Mouse (Mus musculus) erythroid progenitor cell, adult 5-6 weeks (primary cell): ENCODE measurements around the gene Sptlc2. TPM values are rescaled to one million over a fixed set of nuclear protein-coding genes. Genes with fewer than 3 reads are reported as not detected.
"Not testable (repeated sequence)": the region's sequence is repeated elsewhere in the genome, so short reads cannot be mapped to it uniquely, and the experiment has no call there.

Experiments
- ATAC-seq: replicated peaks from 2 replicates; pipeline ENCODE4 v1.8.0; 2016; ENCODE audit warnings: moderate number of reproducible peaks, mild to moderate bottlenecking, moderate TSS enrichment, inconsistent platforms; ENCODE audit not compliant: poor library complexity, low FRiP score, severe bottlenecking
- total RNA-seq, 2 experiments: library from RNA; stranded (forward) in 1 of 2; stranded (reverse) in 1 of 2; fragments of 150-400 nt in 1 of 2; fragments of 186-747, 209-891 nt in 1 of 2; gene quantifications; 2 replicates each; pipeline versions ENCODE4 v1.2.3 to v1.2.4; 2015 to 2017; ENCODE audit warnings: low replicate concordance in 2 of 2

Sptlc2 gene
- total RNA-seq, 2 experiments from 2014 or later = 40.2 to 45.7 TPM

DNA sequence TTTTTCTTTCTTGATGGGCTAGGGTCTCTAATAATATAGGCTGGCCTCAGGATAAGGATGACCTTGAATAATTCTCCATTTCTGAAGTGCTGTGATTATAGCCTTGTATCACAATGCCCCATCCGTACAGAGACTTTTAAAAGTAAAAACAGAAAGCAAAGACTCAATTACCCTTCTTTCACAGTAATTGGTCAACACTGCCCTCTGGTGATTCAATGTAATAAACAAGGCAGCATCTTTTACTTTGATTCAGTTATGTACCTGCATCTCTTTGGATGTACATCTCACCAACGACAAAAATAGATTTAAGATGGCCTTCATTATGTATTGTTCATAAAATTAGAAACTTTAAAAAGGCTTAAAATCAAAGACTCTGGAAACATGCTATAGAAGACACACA, 53.3 kb downstream of the Sptlc2 start:
- no peak for ATAC-seq

DNA sequence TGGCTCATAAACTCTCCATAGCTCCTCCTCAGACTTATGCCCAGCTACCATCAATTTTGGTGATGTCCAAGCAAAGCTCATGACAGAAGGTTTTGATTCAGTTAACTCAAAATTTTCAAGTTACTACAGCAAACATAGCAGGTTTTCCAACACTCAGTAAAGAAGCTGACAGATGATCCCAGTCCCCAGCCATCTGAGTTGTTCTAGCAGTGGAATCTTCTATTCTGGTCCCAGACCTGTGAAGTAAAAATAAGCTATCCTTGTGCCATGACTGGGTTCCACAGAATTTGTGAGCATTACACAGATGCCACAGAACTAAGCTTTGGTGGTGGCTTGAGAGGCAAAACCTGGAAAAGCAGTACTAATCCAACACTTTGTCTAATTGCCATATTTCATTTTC, 54.4 kb downstream of the Sptlc2 start:
- no peak for ATAC-seq

DNA sequence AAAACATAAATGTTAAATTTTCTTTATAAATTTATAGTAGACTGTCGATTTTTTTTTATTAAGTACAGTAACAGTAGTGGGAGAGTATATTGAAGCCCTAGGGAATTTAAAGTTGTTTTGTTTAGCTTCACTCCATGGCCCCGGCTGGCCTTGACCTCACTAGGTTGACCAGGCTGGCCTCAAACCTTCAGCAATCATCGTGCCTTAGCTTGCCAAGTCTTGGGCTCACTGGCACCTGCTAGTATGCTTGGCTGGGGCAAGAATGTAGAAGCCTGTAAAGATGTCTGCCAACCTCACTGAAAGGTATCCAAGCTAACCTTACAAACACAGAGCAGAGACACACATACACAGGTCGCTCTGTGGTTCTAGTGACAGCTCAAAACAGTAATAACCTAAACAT, 55.6 kb downstream of the Sptlc2 start:
- no peak for ATAC-seq

DNA sequence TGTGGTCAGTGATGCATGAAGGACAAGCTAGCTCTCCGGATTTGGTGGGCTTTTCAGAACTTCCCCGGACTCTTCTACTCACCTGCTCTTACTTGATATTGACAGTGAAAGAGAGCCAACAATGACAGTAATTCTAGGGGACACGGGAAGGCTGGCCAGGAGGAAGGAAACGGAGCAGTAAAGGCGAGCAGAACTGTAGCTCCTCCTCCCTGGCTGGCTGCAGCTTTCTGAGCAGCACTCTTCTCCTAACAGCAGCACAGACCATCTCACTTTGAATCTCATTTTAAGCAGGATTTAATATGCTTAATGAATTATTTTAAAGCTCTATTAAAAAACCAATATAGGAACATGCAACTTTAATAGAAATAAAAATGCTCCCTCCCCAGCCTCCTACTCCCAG, 56.2 kb downstream of the Sptlc2 start:
- ATAC-seq = no peak

DNA sequence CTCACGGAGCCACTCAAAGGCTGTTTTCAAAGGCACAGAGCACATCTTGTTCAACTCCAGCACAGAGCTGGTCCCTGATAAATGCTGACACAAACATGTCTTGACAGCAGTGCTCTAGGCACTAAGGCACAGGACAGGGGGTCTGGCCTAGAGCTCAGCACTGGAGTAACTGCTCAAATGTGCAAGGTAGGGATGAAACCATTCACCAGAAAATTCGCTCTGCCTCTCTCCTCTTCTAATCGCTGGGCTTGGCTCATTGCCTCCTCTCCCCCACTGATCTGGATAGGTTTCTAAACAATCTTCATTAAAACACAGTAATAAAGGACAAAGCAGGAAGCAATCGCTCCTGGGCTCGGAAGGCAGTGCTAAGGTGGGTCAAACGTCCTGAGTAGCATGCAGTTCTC, 57.1 kb downstream of the Sptlc2 start:
- no peak for ATAC-seq

DNA sequence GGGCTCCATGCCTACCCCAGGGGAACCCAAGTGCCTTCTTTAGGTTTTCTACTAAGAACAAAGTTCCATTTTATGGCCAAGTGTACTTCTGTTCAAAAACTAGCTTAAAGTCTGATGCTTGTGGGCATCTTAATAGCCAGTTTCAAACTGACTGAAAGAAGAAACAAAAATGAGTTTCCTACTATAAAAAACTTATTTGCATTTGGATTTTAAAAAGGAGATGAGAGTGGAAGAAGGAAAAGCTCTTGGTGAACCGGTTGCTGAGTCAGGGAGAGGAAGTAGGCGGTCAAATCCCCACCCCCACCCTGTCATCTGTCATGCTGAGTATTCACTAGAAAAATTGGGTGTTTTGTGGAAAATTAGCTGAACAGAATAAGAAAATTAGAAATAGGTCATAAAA, 57.9 kb downstream of the Sptlc2 start:
- ATAC-seq = no peak

DNA sequence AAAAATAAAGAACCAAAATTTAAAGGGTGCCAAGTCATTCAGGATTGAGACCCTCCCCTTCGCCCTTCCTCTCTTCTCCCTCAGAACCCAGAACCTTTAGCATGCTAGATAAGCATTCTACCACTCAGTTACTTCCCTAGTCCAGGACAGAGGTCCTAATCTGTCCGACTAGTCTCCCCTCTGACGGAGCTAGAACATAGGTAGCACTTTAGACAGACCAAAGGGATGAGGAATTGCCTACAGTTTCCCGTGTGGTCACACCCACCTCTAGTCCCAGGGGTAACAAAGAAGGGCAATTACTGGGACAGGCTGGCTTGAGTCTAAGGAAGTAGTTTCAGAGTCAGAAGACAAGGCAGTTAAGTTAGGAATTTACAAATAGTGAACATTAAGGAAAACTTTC, 60.1 kb downstream of the Sptlc2 start:
- no peak for ATAC-seq

DNA sequence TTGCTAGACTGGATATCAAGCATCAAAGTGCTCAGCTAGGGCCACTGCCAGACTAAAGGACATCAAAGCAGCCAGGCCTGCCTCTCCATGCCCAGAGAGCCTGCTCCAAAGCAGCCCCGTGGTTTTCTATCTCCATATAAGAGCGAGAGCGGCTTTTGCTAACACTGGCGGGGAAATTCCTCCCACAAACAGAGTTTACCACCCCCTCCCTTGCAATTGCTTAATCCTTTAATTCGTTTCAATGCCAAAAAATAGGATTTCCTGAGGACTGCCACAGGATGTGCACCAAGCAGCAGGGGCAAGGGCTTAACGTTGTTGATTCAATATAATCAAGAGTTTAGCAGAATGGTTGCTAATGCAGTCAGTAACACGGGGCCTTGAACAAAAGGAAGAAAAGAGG, 60.5 kb downstream of the Sptlc2 start:
- no peak for ATAC-seq

DNA sequence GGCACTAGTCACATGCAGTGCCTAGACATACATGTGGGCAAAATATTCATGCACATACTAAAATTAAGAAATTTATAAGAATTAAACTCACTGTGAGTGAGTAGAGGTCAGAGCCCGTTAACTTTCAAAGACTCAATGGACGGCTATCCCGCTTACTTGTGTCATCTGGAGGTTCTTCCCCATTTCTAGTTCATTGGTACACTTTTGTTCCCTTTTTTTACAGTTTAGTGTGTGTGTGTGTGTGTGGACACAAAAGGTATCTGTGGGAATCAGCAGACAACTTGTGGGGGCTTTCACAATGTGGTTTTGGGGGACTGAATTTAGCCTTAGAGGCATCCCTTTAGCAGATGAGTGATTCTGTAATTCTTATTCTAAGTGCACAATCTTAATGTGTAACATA, 62.7 kb downstream of the Sptlc2 start:
- ATAC-seq = no peak

DNA sequence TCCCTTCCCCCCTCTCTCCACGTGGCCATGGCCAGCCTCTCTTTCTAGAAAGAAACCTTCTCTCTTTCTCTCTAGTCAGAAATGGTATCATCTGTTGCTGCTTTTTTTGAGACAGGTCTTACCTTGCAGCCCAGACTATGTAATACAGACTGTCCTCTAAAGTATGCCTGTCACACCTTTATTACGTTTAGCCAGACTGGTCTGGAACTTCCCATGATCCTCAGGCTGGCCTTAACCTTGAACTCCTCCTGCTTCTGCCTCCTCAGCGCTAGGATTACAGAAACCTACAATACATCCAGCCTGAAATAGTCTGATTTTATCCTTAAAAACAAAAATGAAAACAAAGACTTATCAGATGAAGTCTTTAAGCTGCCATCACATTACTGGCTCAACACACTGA, 68.9 kb downstream of the Sptlc2 start:
- no peak for ATAC-seq

DNA sequence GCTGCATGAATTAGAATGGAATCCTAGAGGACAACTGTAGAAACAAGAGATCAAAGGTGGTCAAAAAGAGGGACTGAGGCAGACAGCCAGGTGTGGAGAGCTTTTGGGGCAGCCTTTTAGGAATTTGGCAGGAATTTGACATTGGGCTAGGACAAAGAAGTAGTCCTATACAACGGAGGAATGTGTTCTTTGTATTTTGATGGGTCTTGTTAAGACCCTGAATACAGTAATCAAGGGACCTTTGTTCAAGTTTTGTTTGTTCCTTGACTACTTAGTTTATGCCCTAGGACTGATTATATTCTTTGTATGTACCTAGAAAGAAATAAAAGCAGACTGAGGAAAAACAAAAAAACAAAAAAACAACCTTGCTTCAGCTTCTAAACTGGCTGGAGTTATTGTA, 70.2 kb downstream of the Sptlc2 start:
- ATAC-seq = no peak

DNA sequence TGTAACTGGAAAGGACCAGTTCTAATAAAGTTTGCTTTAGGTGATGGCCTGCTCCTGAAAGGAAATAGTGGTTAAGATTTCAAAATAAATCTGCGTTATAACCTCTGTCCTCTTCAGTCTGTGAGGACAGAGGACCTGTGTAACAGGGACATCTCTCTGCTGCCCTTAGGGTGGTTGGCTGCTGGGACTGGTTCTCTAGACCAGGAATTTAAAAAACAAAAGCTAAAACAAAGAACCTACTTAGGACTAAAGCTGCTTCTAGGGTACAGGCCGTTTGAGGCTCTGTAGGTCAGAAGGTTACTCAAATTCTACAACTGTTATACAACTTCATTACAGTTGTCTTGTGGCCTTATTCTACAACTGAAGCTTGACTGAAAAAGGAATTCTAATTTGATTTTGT, 75.1 kb downstream of the Sptlc2 start:
- ATAC-seq = no peak

DNA sequence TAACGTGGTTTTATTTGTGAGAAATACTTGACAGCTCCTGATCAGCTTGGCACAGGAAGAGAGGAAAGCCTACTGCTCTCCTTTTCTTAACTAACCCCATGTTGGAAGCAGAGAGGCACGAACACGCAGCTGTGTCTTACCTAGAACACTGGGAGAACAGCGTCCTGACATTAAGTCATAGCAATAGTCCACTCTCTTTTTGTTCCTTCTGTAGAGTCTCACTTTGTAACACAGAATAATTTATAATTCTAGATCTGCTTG, 81.6 kb downstream of the Sptlc2 start:
- not testable (repeated sequence) for ATAC-seq

DNA sequence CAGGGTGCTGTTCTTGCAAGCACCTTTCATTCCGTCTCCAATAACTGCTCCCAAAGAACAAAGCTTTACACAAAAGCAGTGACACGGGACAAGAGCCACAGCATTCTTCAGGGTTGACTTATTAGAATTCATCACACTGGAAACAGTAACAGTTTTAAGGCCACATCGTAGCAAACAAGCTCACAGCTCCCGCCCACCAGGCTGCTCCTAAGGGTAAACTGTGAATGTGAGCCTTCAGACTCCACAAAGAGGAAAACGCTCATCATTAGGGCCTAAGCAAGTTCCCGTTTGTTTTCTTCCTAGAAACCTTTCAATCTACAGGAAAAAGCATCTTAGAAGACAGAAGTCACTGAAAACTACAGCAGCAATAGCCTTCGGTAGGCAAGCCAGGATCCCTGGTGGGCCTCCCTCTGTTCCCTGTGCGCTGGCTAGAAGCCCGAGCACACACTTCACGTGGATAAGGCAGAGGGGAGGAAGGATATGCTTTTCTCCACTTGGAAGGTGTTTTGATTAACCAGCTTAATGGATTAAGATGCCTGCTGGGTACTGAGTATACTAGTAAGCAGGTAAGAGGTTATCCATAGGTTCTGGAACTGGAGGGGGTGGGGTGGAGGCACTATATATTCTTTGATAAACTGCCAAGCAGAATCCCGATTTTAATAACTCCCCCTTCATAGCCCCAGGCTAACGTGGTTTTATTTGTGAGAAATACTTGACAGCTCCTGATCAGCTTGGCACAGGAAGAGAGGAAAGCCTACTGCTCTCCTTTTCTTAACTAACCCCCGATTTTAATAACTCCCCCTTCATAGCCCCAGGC, 82.2 kb downstream of the Sptlc2 start:
- no peak for ATAC-seq

DNA sequence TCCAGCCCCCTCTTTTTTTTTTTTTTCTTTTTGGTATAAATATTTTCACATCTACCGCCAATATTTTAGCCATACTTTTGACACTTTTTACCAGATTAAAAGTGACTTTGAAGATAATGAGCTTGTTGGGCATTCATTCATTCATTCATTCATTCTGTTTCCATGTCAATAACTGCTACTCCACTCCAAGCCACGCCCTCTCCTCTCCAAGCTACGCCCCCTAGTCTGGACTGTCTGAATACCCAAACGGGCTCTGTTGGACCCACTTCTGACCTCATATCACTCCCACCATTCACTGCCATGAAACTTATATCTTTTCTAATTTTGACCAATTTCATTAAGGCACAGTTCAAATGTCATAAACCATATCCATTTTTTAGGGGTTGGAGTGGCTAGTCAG, 87.0 kb downstream of the Sptlc2 start:
- no peak for ATAC-seq

DNA sequence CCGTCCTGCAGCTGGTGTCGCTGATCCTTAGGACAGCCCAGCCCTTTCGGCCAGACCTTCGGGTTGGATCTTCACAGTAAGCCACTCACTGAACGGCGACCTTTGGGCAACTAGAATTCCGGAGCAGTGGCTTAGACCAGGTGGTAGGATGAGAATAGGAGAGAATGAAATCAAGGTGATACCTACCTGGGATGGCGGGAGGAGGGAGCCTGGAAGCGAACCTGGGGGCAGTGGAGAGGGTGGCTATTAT, 87.8 kb downstream of the Sptlc2 start:
- no peak for ATAC-seq

DNA sequence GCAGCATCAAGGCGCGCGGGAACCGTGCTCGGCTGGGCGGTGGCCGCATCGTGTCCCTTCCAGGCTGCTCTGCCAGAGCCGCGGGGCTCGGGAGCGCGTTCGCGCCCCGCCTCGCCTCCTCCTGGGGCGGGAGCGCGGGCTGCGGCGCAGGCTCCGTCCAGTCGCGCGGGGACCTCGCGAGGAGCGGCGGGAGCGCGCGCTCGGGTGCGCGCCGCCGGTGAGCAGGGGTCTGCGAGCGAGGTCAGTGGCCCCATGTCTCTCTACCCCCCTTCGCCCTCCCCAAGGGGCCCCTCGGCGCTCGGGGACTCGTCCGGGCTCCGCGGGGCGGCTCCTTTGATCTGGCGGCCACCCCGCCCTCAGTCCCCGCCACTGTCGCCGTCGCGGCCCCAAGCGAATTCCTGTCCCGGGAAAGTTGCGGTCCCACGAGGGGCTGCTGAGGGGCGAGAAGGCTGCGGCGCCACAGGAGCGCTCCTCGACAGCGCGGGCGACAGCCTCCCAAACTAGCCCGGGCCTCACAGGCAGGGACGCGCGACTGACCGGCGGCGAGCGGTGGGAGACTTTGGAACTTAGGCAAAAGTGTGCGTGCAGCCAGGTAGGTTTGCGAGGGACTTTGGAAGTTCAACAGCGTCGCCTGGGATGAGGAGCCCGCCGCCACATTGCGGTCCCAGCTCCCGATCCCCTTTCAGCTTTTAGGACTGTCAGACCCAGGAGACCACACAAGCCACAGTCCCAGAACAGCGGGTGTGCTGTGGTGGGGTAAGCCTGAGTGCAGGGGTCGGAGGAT, 88.3 kb downstream of the Sptlc2 start, which contains the start of gene Ism2:
TSS of gene Ism2 (minus strand) at position 49 of the 784 bp plus-strand sequence.
- ATAC-seq = no peak

DNA sequence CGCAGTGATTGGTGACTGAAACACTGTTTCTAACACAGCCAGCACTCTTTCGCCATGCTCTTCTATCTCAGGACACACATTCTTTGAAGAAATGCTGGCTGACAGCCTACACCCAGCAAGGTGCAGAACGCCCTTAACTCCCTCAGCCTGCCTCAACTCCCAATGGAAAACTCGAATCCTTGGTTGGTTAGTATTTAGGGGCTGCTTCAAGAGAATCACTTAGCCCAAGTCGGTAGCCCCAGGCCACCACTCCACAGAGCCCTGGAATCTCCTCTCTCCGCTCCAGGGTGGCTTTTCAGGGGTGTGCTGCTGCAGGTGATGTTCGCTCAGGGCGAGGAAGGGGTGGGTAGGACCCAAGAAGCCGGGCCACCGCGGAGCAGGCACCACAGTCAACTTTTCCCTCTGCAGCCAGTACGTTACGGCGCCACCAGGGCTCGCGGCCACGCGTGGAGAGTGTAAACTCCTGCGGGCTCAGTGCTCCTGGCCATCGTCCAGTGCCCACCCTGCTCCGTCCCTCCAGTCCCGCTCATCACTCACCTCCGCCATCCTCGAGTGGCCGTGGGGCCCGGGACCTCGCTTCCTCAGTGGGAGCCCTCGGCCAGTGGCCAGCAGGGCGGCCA, 89.0 kb downstream of the Sptlc2 start:
- ATAC-seq = no peak; the same call in 1 of the 2 replicates

DNA sequence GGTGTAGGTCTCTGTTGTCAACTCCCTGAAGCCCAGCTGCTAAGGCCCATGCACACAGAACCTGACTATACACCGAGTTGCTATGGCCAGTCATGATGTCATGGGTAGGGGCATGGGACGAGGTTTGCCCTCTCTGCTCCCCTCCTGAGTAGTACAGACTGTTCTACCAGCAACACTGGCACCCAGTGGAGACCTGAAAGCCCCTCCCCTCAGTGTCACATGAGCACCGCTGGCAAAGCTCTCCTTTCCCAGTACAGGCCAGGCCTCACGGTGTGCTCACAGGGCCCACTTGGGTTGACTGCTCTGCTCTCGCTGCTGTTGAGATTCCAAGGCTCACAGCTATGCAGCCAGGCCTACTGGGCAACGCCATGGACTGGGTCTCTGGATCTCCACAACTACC, 94.2 kb downstream of the Sptlc2 start:
- ATAC-seq = 0 out of 2 replicates have a peak, but pooled peaks have one; percentile 25

DNA sequence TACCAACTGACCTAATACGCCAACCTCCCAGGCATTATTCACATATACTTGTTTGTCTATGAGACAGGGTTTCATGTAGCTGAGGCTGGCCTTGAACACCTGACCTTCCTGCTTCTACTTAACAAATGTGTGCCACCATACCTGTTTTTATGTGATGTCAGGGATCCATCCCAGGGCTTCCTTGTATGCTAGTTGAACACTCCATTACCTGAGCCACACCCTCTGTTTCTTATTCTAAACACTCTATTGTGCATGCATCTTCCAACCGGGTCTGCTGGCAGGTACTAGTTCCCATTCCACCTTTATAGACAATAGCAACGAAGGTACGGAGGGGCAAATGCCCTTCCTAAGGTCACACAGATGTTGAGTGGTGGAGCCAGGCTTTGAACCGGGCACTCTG, 99.1 kb downstream of the Sptlc2 start:
- no peak for ATAC-seq

DNA sequence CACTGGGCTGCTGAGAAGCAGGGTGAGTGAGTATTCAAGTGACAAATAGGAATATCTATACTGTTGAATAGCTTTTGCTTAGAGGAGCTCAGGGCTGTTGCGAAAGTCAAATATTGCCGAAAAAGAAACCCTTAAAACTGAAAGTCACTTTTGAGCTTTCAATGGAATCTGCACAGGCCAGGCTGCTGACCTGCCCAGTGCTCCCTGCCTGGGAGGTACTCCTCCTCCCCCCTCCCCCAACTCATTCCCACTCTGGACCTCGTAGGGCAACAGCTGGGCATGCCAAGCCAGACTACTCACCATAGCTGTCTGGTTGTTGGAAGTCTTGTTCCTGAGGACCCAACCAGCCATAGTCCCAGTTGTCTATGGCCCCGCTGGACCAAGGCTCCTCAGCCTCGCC, 103.4 kb downstream of the Sptlc2 start:
- ATAC-seq = no peak
